Mouse (Mus musculus): ENCODE measurements at regions not wholly inside any gene's neighbourhood (a gene's known extent, or its start where the extent isn't known, plus 50 kb on each side); places are given as distances from the start of the nearest gene placed in this dataset.

DNA sequence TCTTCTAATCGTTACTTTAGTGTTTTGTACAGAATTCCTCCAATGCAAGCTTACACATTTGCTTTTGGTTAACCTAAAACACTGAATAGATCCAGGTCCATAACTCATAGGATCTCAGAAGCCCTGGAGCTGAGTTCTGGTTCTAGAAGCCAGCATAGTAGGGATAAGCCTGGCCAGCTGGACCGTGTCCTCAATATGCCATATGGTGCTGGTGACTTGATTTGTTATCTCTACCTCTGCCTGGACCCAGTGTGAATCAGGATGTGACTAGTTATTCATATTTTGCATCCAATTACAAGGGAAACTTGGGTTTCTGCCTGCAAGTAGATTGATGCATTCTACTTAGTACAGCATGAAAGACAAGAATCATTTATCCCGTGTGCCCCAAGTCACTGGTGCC lies 341.7 kb upstream of the Mgat4c start:
- Histone ChIP-seq H3K4me1 (no peaks in the 10 kb centered on the region), H3K4me3 (replicated peaks) (no peak overlapping the region), H3K27me3 (no peaks in the 10 kb centered on the region), H3K36me3 (no peaks in the 10 kb centered on the region), H3K9me3 (replicated peaks) (no peaks in the 10 kb centered on the region), H3K4me2 (replicated peaks) (no peak overlapping the region), H3K27ac (replicated peaks) (no peak overlapping the region), H3K9ac (no peak overlapping the region)
- ATAC-seq (ENCODE audit: insufficient number of reproducible peaks, low FRiP score, low TSS enrichment, low read depth), result no peak
- WGBS, result 70% methylated on average over 3 of the region's 3 CpGs

DNA sequence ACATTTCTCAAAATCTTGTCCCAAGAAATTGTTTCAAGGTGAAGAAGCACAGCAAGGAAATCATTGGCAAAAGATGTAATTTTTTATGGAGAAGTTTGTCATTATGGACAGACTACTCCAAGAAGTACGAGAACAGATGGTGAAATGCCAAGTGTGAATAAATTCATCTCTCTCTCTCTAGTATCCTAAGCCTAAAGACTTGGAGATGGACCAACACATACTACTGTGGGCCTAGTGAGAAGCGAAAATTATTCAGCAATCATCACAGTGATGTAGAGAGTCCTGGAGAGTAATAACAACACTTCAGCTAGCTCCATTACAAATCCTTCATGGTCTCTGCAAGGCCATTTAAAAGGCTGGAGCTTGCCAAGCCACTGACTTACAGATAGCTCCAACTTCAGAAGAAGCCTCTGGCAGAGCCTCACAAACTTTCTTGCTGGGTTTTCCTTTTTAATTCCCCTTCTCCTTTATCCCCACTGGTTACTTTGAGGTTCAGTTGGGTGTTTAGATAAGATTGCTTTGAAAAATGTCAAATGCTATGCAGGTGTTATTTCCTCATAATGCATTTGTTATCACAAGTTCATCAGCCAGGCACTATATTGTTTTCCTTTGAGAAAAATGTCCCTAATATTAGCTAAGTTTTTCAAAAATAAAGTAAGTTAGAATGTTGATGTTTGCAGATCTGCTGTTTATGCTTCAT lies 330.9 kb upstream of the Mgat4c start:
- no peak overlapping the region for H3K4me2 ChIP-seq (replicated peaks)
- WGBS, result 63% methylated on average over 2 of the region's 2 CpGs
- no peaks in the 10 kb centered on the region for H3K36me3 ChIP-seq
- H3K27ac ChIP-seq (replicated peaks), result no peak overlapping the region
- H3K9ac ChIP-seq, result no peak overlapping the region
- no peak for ATAC-seq (ENCODE audit: insufficient number of reproducible peaks, low FRiP score, low TSS enrichment, low read depth)
- H3K9me3 ChIP-seq (replicated peaks), result no peaks in the 10 kb centered on the region
- H3K4me3 ChIP-seq (replicated peaks), result no peak overlapping the region
- no peaks in the 10 kb centered on the region for H3K4me1 ChIP-seq
- no peaks in the 10 kb centered on the region for H3K27me3 ChIP-seq

- no peak overlapping the region for H3K9ac ChIP-seq
- no peak overlapping the region for H3K4me2 ChIP-seq (replicated peaks)
- ATAC-seq (ENCODE audit: insufficient number of reproducible peaks, low FRiP score, low TSS enrichment, low read depth), result no peak
- WGBS, result 79% methylated on average over 9 of the region's 9 CpGs
- no peaks in the 10 kb centered on the region for H3K9me3 ChIP-seq (replicated peaks)
- no peak overlapping the region for H3K4me3 ChIP-seq (replicated peaks)
- H3K27me3 ChIP-seq, result no peaks in the 10 kb centered on the region
- H3K27ac ChIP-seq (replicated peaks), result no peak overlapping the region
- no peaks in the 10 kb centered on the region for H3K36me3 ChIP-seq
- no peaks in the 10 kb centered on the region for H3K4me1 ChIP-seq
Measured at GRCm38 (mm10) chr10:101373850-101374581, 307.3 kb upstream of the Mgat4c start.

- Histone ChIP-seq H3K36me3 (no peaks in the 10 kb centered on the region), H3K9ac (no peak overlapping the region), H3K9me3 (replicated peaks) (no peaks in the 10 kb centered on the region), H3K4me1 (no peaks in the 10 kb centered on the region), H3K4me2 (replicated peaks) (no peak overlapping the region), H3K27me3 (no peaks in the 10 kb centered on the region), H3K27ac (replicated peaks) (no peak overlapping the region), H3K4me3 (replicated peaks) (no peak overlapping the region)
- no peak for ATAC-seq (ENCODE audit: insufficient number of reproducible peaks, low FRiP score, low TSS enrichment, low read depth)
- 77% methylated on average over 2 of the region's 2 CpGs for WGBS
Measured at GRCm38 (mm10) chr10:101393416-101393815, 287.9 kb upstream of the Mgat4c start.

DNA sequence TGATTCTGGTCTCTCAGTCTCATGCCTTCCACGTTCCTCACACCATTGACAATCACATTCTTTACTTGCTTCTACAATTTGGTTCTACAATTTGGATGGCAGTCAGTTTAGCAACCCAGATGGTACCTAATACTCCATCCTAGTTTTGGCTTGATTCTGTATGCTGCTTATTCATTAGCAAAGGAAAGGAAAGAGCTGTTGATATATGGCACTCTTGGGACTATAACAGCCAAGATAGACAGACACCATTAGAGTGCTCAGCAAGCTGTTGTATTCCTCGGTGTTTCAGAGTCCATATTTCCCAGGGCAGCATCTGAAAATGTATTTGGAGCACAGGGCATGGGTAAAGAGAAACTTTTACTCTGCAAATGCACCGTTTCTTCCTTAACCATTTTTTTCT lies 282.1 kb upstream of the Mgat4c start:
- Histone ChIP-seq H3K4me2 (replicated peaks) (no peak overlapping the region), H3K4me3 (replicated peaks) (no peak overlapping the region), H3K27ac (replicated peaks) (no peak overlapping the region), H3K9ac (no peak overlapping the region), H3K9me3 (replicated peaks) (no peaks in the 10 kb centered on the region), H3K36me3 (no peaks in the 10 kb centered on the region), H3K4me1 (no peaks in the 10 kb centered on the region), H3K27me3 (no peaks in the 10 kb centered on the region)
- WGBS, result 74% methylated on average over 3 of the region's 3 CpGs
- ATAC-seq (ENCODE audit: insufficient number of reproducible peaks, low FRiP score, low TSS enrichment, low read depth), result no peak

GRCm38 (mm10) chr10:101415262-101415661 lies 266.0 kb upstream of the Mgat4c start:
- no peaks in the 10 kb centered on the region for H3K27me3 ChIP-seq
- no peak overlapping the region for H3K9ac ChIP-seq
- H3K4me1 ChIP-seq, result no peaks in the 10 kb centered on the region
- H3K9me3 ChIP-seq (replicated peaks), result no peaks in the 10 kb centered on the region
- no peak for ATAC-seq (ENCODE audit: insufficient number of reproducible peaks, low FRiP score, low TSS enrichment, low read depth)
- H3K4me3 ChIP-seq (replicated peaks), result no peak overlapping the region
- WGBS, result 85% methylated on average over 6 of the region's 6 CpGs
- no peak overlapping the region for H3K27ac ChIP-seq (replicated peaks)
- no peaks in the 10 kb centered on the region for H3K36me3 ChIP-seq
- H3K4me2 ChIP-seq (replicated peaks), result no peak overlapping the region

GRCm38 (mm10) chr10:101422562-101422961 lies 258.7 kb upstream of the Mgat4c start:
- Histone ChIP-seq H3K9ac (no peak overlapping the region), H3K4me1 (no peaks in the 10 kb centered on the region), H3K9me3 (replicated peaks) (no peaks in the 10 kb centered on the region), H3K4me2 (replicated peaks) (no peak overlapping the region), H3K27me3 (no peaks in the 10 kb centered on the region), H3K27ac (replicated peaks) (no peak overlapping the region), H3K4me3 (replicated peaks) (no peak overlapping the region), H3K36me3 (no peaks in the 10 kb centered on the region)
- WGBS, result 56% methylated on average over 4 of the region's 4 CpGs
- ATAC-seq (ENCODE audit: insufficient number of reproducible peaks, low FRiP score, low TSS enrichment, low read depth), result no peak
